Mouse (Mus musculus): Measurements from ENCODE around the gene Tpsab1. TPM values are rescaled to one million over a fixed set of nuclear protein-coding genes. Genes with fewer than 3 reads are reported as not detected.
A peak's percentile ranks its signal among the peaks of the same experiment; 100 is the strongest.

Gene Tpsab1
- polyA plus RNA-seq, 1 experiment from 2014 or later, result not detected

GRCm38 (mm10) chr17:25340003-25340402, 5.4 kb downstream of the Tpsab1 start:
- no peaks in the 10 kb centered on the region for H3K9me3 ChIP-seq (ENCODE audit: control insufficient read depth, low read length)
- no peaks in the 10 kb centered on the region for H3K27me3 ChIP-seq (ENCODE audit: control insufficient read depth, insufficient read depth, low read length)
- DNase-seq (ENCODE audit: low spot score), result no peak
- H3K27ac ChIP-seq (ENCODE audit: low read depth, low read length), result no peak overlapping the region
- no peaks in the 10 kb centered on the region for H3K4me1 ChIP-seq (replicated peaks; ENCODE audit: control insufficient read depth, insufficient read depth, low read length)
- H3K4me3 ChIP-seq (ENCODE audit: low read depth, low read length), result no peak overlapping the region
- no peaks in the 10 kb centered on the region for H3K36me3 ChIP-seq (ENCODE audit: control insufficient read depth, insufficient read depth, low read length)
- no peak overlapping the region for H3K4me2 ChIP-seq (ENCODE audit: low read depth, low read length, severe bottlenecking)
- 86% methylated on average over 6 of the region's 6 CpGs for WGBS
- ATAC-seq (replicated peaks; ENCODE audit: low FRiP score), result no peak
- no peak overlapping the region for H3K9ac ChIP-seq (ENCODE audit: low read length)

DNA sequence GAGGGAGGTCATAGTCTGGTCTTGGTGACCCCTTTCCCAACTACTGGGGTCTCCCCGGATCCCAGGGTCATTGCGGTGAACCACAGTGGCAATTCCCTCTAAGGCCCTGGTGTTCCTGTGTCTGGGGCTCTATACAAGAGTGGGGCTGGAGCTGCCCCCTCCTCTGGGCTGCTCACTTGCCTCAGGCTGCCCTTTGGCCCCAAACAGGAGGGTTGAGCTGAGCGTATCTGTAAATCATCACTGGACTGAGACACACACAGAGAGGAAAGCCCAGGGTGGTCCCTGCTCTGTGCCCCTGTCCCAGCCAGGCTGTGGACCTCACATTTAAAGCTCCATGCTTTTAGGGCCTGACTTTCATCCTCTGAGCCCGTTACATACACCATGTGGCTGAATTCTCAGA, 7.1 kb downstream of the Tpsab1 start:
- H3K9ac ChIP-seq (ENCODE audit: low read length), result no peak overlapping the region
- no peak overlapping the region for H3K4me3 ChIP-seq (ENCODE audit: low read depth, low read length)
- ATAC-seq (replicated peaks; ENCODE audit: low FRiP score) (no peak), DNase-seq (ENCODE audit: low spot score) (no peak)
- WGBS, result 81% methylated on average over 4 of the region's 4 CpGs
- no peaks in the 10 kb centered on the region for H3K27me3 ChIP-seq (ENCODE audit: control insufficient read depth, insufficient read depth, low read length)
- H3K27ac ChIP-seq (ENCODE audit: low read depth, low read length), result no peak overlapping the region
- no peak overlapping the region for H3K4me2 ChIP-seq (ENCODE audit: low read depth, low read length, severe bottlenecking)
- no peaks in the 10 kb centered on the region for H3K36me3 ChIP-seq (ENCODE audit: control insufficient read depth, insufficient read depth, low read length)
- no peaks in the 10 kb centered on the region for H3K9me3 ChIP-seq (ENCODE audit: control insufficient read depth, low read length)
- H3K4me1 ChIP-seq (replicated peaks; ENCODE audit: control insufficient read depth, insufficient read depth, low read length), result no peaks in the 10 kb centered on the region

DNA sequence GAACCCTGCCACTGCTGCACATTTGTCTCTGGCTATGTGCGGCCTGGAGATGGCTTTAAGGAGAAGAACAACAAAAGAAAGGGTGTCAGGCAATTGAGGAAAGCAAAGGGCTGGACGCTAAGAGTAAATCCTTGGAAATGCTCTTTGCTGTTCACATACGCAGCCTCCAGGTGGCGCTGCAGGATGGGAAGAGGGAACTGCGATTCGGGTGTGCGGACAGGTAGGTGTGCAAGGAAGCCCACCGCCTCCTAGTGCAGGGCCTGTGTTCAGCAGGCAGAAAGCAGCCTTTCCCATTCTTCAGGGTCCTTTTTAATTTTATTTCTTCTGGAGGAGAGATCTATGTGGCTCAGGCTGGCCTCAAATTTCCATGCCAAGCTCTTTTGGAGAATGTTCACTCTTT, 11.4 kb downstream of the Tpsab1 start:
- DNase-seq (ENCODE audit: low spot score) (peak; percentile 87), ATAC-seq (replicated peaks; ENCODE audit: low FRiP score) (no peak)
- 5% methylated on average over 8 of the region's 8 CpGs for WGBS
- Histone ChIP-seq H3K4me3 (ENCODE audit: low read depth, low read length) (no peak overlapping the region), H3K9me3 (ENCODE audit: control insufficient read depth, low read length) (no peaks in the 10 kb centered on the region), H3K4me1 (replicated peaks; ENCODE audit: control insufficient read depth, insufficient read depth, low read length) (no peaks in the 10 kb centered on the region), H3K9ac (ENCODE audit: low read length) (no peak overlapping the region), H3K27ac (ENCODE audit: low read depth, low read length) (no peak overlapping the region), H3K27me3 (ENCODE audit: control insufficient read depth, insufficient read depth, low read length) (peaks cover 2% of the 10 kb centered on the region; the same call in 1 of the 2 replicates), H3K4me2 (ENCODE audit: low read depth, low read length, severe bottlenecking) (no peak overlapping the region), H3K36me3 (ENCODE audit: control insufficient read depth, insufficient read depth, low read length) (no peaks in the 10 kb centered on the region)

GRCm38 (mm10) chr17:25332321-25332720, 13.0 kb downstream of the Tpsab1 start:
- Histone ChIP-seq H3K9me3 (ENCODE audit: control insufficient read depth, low read length) (no peaks in the 10 kb centered on the region), H3K4me2 (ENCODE audit: low read depth, low read length, severe bottlenecking) (no peak overlapping the region), H3K27me3 (ENCODE audit: control insufficient read depth, insufficient read depth, low read length) (peaks cover 2% of the 10 kb centered on the region; the same call in 1 of the 2 replicates), H3K4me3 (ENCODE audit: low read depth, low read length) (no peak overlapping the region), H3K4me1 (replicated peaks; ENCODE audit: control insufficient read depth, insufficient read depth, low read length) (no peaks in the 10 kb centered on the region), H3K36me3 (ENCODE audit: control insufficient read depth, insufficient read depth, low read length) (no peaks in the 10 kb centered on the region), H3K27ac (ENCODE audit: low read depth, low read length) (no peak overlapping the region), H3K9ac (ENCODE audit: low read length) (no peak overlapping the region)
- DNase-seq (ENCODE audit: low spot score) (no peak), ATAC-seq (replicated peaks; ENCODE audit: low FRiP score) (no peak)
- 81% methylated on average over 9 of the region's 9 CpGs for WGBS

GRCm38 (mm10) chr17:25322930-25323329, 22.4 kb downstream of the Tpsab1 start:
- Histone ChIP-seq H3K27me3 (ENCODE audit: control insufficient read depth, insufficient read depth, low read length) (no peaks in the 10 kb centered on the region), H3K4me3 (ENCODE audit: low read depth, low read length) (no peak overlapping the region), H3K36me3 (ENCODE audit: control insufficient read depth, insufficient read depth, low read length) (no peaks in the 10 kb centered on the region), H3K9ac (ENCODE audit: low read length) (no peak overlapping the region), H3K4me1 (replicated peaks; ENCODE audit: control insufficient read depth, insufficient read depth, low read length) (no peaks in the 10 kb centered on the region), H3K4me2 (ENCODE audit: low read depth, low read length, severe bottlenecking) (no peak overlapping the region), H3K9me3 (ENCODE audit: control insufficient read depth, low read length) (no peaks in the 10 kb centered on the region), H3K27ac (ENCODE audit: low read depth, low read length) (no peak overlapping the region)
- 13% methylated on average over 2 of the region's 2 CpGs for WGBS
- ATAC-seq (replicated peaks; ENCODE audit: low FRiP score), result no peak
- no peak for DNase-seq (ENCODE audit: low spot score)

DNA sequence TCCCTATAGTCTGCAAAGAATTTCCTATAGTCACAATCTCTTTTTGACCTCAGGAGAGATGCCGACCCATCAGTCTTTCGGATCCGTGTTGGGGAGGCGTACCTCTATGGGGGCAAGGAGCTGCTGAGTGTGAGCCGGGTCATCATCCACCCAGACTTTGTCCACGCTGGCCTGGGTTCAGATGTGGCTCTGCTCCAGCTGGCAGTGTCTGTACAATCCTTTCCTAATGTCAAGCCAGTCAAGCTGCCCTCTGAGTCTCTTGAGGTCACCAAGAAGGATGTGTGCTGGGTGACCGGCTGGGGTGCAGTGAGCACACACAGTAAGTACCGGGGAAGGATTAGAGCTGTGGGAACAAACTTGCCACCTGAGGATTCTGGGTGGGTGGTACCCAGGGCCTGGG, 24.5 kb downstream of the Tpsab1 start:
- Histone ChIP-seq H3K27ac (ENCODE audit: low read depth, low read length) (no peak overlapping the region), H3K27me3 (ENCODE audit: control insufficient read depth, insufficient read depth, low read length) (no peaks in the 10 kb centered on the region), H3K9ac (ENCODE audit: low read length) (no peak overlapping the region), H3K4me1 (replicated peaks; ENCODE audit: control insufficient read depth, insufficient read depth, low read length) (no peaks in the 10 kb centered on the region), H3K4me3 (ENCODE audit: low read depth, low read length) (no peak overlapping the region), H3K9me3 (ENCODE audit: control insufficient read depth, low read length) (no peaks in the 10 kb centered on the region), H3K36me3 (ENCODE audit: control insufficient read depth, insufficient read depth, low read length) (no peaks in the 10 kb centered on the region), H3K4me2 (ENCODE audit: low read depth, low read length, severe bottlenecking) (no peak overlapping the region)
- DNase-seq (ENCODE audit: low spot score) (no peak), ATAC-seq (replicated peaks; ENCODE audit: low FRiP score) (no peak)
- WGBS, result 90% methylated on average over 8 of the region's 8 CpGs

GRCm38 (mm10) chr17:25318354-25318753, 27.0 kb downstream of the Tpsab1 start, which contains the start of gene Prss29:
Prss29 (plus strand) TSS chr17:25318654.
- Histone ChIP-seq H3K27ac (ENCODE audit: low read depth, low read length) (no peak within 1 kb of the TSS), H3K4me2 (ENCODE audit: low read depth, low read length, severe bottlenecking) (no peak within 1 kb of the TSS), H3K4me3 (ENCODE audit: low read depth, low read length) (no peak within 1 kb of the TSS), H3K4me1 (replicated peaks; ENCODE audit: control insufficient read depth, insufficient read depth, low read length) (no peaks in the 10 kb centered on the region), H3K9ac (ENCODE audit: low read length) (no peak within 1 kb of the TSS), H3K9me3 (ENCODE audit: control insufficient read depth, low read length) (no peaks in the 10 kb centered on the region), H3K27me3 (ENCODE audit: control insufficient read depth, insufficient read depth, low read length) (no peaks in the 10 kb centered on the region), H3K36me3 (ENCODE audit: control insufficient read depth, insufficient read depth, low read length) (no peaks in the 10 kb centered on the region)
- 84% methylated on average over 5 of the region's 5 CpGs for WGBS
- ATAC-seq (replicated peaks; ENCODE audit: low FRiP score), result no peak
- no peak for DNase-seq (ENCODE audit: low spot score)

- Histone ChIP-seq H3K4me1 (replicated peaks; ENCODE audit: control insufficient read depth, insufficient read depth, low read length) (no peaks in the 10 kb centered on the region), H3K27me3 (ENCODE audit: control insufficient read depth, insufficient read depth, low read length) (no peaks in the 10 kb centered on the region), H3K4me2 (ENCODE audit: low read depth, low read length, severe bottlenecking) (no peak within 1 kb of the TSS), H3K36me3 (ENCODE audit: control insufficient read depth, insufficient read depth, low read length) (no peaks in the 10 kb centered on the region), H3K9me3 (ENCODE audit: control insufficient read depth, low read length) (no peaks in the 10 kb centered on the region), H3K4me3 (ENCODE audit: low read depth, low read length) (no peak within 1 kb of the TSS), H3K9ac (ENCODE audit: low read length) (no peak within 1 kb of the TSS), H3K27ac (ENCODE audit: low read depth, low read length) (no peak within 1 kb of the TSS)
- ATAC-seq (replicated peaks; ENCODE audit: low FRiP score) (no peak), DNase-seq (ENCODE audit: low spot score) (no peak)
- 85% methylated on average over 4 of the region's 4 CpGs for WGBS
These were observed 37.0 kb downstream of the Tpsab1 start, which contains the start of gene Prss28 for GRCm38 (mm10) chr17:25308346-25308745. Prss28 (plus strand) TSS chr17:25308646.

DNA sequence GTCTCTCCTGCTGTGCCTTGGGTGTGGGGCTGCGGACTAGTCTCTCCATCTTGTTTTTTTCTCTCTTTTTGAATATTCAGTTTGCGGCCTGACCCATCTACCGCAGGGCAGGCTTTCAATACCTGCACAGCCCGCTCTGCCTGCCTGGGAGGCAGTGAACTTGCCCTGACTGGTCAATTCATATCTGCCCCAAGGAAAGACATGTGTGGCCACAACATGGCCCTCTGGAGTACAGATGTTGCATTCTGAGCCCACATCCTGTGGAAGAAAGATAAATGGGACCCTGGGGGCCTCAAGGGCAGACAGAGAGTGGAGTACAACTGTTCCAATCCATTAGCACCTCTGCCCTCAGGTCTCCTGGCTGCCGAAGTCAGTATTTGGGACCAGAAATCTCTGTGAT, 47.3 kb downstream of the Tpsab1 start, which contains the start of gene Prss34:
TSS of gene Prss34 (plus strand) at position 301 of the 400 bp plus-strand sequence.
- no peaks in the 10 kb centered on the region for H3K4me1 ChIP-seq (replicated peaks; ENCODE audit: control insufficient read depth, insufficient read depth, low read length)
- DNase-seq (ENCODE audit: low spot score), result no peak
- no peak within 1 kb of the TSS for H3K4me2 ChIP-seq (ENCODE audit: low read depth, low read length, severe bottlenecking)
- no peaks in the 10 kb centered on the region for H3K9me3 ChIP-seq (ENCODE audit: control insufficient read depth, low read length)
- H3K9ac ChIP-seq (ENCODE audit: low read length), result no peak within 1 kb of the TSS
- no peaks in the 10 kb centered on the region for H3K36me3 ChIP-seq (ENCODE audit: control insufficient read depth, insufficient read depth, low read length)
- H3K27ac ChIP-seq (ENCODE audit: low read depth, low read length), result no peak within 1 kb of the TSS
- no peak within 1 kb of the TSS for H3K4me3 ChIP-seq (ENCODE audit: low read depth, low read length)
- no peaks in the 10 kb centered on the region for H3K27me3 ChIP-seq (ENCODE audit: control insufficient read depth, insufficient read depth, low read length)
- 93% methylated on average over 5 of the region's 5 CpGs for WGBS
- ATAC-seq (replicated peaks; ENCODE audit: low FRiP score), result no peak
